Mouse (Mus musculus) forebrain, embryonic 14.5 days (tissue): Measurements from ENCODE around the gene Rnf113a2. TPM values are rescaled to one million over a fixed set of nuclear protein-coding genes. Genes with fewer than 3 reads are reported as not detected.

Experiments used
- ATAC-seq: fragments of 200-750 bp; cut with Nextera tagmentation; 2 replicates; pipeline ENCODE4 v1.8.0; 2017; ENCODE audit warnings: mild to moderate bottlenecking, moderate library complexity
- DNase-seq: peaks from one replicate; pipeline ENCODE4 v3.0.0-alpha.2; 2015; ENCODE audit warnings: low spot score
- H3K27ac ChIP-seq: fragments of 300-500 bp; sonication (generic); 2 replicates; pipeline ENCODE4 v1.5.1; 2014; ENCODE audit warnings: low read depth, mild to moderate bottlenecking, control low read depth, low read length, moderate library complexity
- H3K27me3 ChIP-seq: fragments of 300-500 bp; sonication (generic); replicated peaks from 2 replicates; pipeline ENCODE4 v1.6.1; 2014; ENCODE audit warnings: low read length, control low read depth, mixed read lengths; ENCODE audit not compliant: control insufficient read depth, insufficient read depth
- H3K36me3 ChIP-seq: fragments of 300-500 bp; sonication (generic); 2 replicates; pipeline ENCODE4 v1.6.1; 2014; ENCODE audit warnings: low read length, control low read depth; ENCODE audit not compliant: control insufficient read depth, insufficient read depth
- H3K4me1 ChIP-seq: fragments of 300-500 bp; sonication (generic); 2 replicates; pipeline ENCODE4 v1.6.1; 2014; ENCODE audit warnings: antibody characterized with exemption, low read length, control low read depth; ENCODE audit not compliant: control insufficient read depth, insufficient read depth
- H3K4me2 ChIP-seq: fragments of 300-500 bp; sonication (generic); 2 replicates; pipeline ENCODE4 v1.6.1; 2014; ENCODE audit warnings: mild to moderate bottlenecking, control low read depth, low read length
- H3K4me3 ChIP-seq: fragments of 300-500 bp; sonication (generic); 2 replicates; pipeline ENCODE4 v1.5.1; 2014; ENCODE audit warnings: low read depth, low read length, control low read depth
- H3K9ac ChIP-seq: fragments of 300-500 bp; sonication (generic); 2 replicates; pipeline ENCODE4 v1.6.1; 2014; ENCODE audit warnings: mild to moderate bottlenecking, low read length, control low read depth, moderate library complexity
- H3K9me3 ChIP-seq: fragments of 300-500 bp; sonication (generic); replicated peaks from 2 replicates; pipeline ENCODE4 v1.6.1; 2016; ENCODE audit warnings: low read length, control low read depth, mixed read lengths; ENCODE audit not compliant: control insufficient read depth
- WGBS: fragments of 180-500 bp; shearing (Covaris S2); extraction: QIAGEN DNeasy Blood & Tissue Kit; methylation state at CpG from one replicate; pipeline ENCODE4 v1.1.7; 2014; 5-methylcytosine and 5-hydroxymethylcytosine counted together
- polyA plus RNA-seq: library from polyadenylated mRNA; unstranded; fragments of >200 nt; fragmentation: Nextera tagmentation; extraction: Ambion mirVana; gene quantifications from 2 replicates; pipeline ENCODE4 v1.2.1, GENCODE M21; 2014

Rnf113a2 gene
- polyA plus RNA-seq, 1 experiment from 2014 or later = 30.4 TPM

GRCm38 (mm10) chr12:84390336-84390735, 26.7 kb upstream of the Rnf113a2 start:
- ATAC-seq (no peak), DNase-seq (no peak)
- Histone ChIP-seq H3K4me3 (no peak overlapping the region), H3K4me1 (no peaks in the 10 kb centered on the region), H3K9ac (no peak overlapping the region), H3K27ac (no peak overlapping the region), H3K9me3 (no peaks in the 10 kb centered on the region), H3K4me2 (no peak overlapping the region), H3K27me3 (no peaks in the 10 kb centered on the region), H3K36me3 (no peaks in the 10 kb centered on the region)
- WGBS = 88% methylated on average over 6 of the region's 6 CpGs

DNA sequence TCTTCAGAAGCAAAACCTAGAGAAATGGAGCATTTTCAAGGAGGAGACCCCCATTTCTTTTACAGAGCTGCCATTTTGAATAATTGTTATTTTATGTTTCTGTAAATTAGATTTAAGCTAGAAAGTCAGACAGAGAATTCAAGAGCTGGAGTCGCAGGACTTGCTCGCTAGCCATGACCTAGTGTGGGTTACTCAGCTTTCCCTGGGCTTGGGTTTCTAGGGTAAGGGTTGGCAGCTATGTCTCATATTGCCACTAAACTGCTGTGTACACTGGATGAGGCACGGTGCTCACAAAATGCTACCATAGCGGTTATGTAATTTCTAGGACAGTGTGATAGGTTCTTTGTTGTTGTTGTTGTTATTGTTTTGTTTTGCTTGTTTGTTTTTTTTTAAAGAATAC, 24.3 kb upstream of the Rnf113a2 start:
- H3K4me3 ChIP-seq = no peak overlapping the region
- no peak overlapping the region for H3K9ac ChIP-seq
- H3K4me1 ChIP-seq = no peaks in the 10 kb centered on the region
- H3K36me3 ChIP-seq = no peaks in the 10 kb centered on the region
- no peak for DNase-seq
- WGBS = over 99% methylated on average over 4 of the region's 4 CpGs
- no peak for ATAC-seq
- H3K9me3 ChIP-seq = no peaks in the 10 kb centered on the region
- no peak overlapping the region for H3K4me2 ChIP-seq
- no peaks in the 10 kb centered on the region for H3K27me3 ChIP-seq
- no peak overlapping the region for H3K27ac ChIP-seq

- DNase-seq = no peak
- Histone ChIP-seq H3K4me1 (no peaks in the 10 kb centered on the region), H3K9me3 (no peaks in the 10 kb centered on the region), H3K36me3 (no peaks in the 10 kb centered on the region), H3K27ac (no peak overlapping the region), H3K9ac (no peak overlapping the region), H3K4me3 (no peak overlapping the region), H3K4me2 (no peak overlapping the region), H3K27me3 (no peaks in the 10 kb centered on the region)
- no peak for ATAC-seq
- WGBS = 85% methylated on average over 5 of the region's 5 CpGs
Measured at GRCm38 (mm10) chr12:84393847-84394246, 23.1 kb upstream of the Rnf113a2 start.

DNA sequence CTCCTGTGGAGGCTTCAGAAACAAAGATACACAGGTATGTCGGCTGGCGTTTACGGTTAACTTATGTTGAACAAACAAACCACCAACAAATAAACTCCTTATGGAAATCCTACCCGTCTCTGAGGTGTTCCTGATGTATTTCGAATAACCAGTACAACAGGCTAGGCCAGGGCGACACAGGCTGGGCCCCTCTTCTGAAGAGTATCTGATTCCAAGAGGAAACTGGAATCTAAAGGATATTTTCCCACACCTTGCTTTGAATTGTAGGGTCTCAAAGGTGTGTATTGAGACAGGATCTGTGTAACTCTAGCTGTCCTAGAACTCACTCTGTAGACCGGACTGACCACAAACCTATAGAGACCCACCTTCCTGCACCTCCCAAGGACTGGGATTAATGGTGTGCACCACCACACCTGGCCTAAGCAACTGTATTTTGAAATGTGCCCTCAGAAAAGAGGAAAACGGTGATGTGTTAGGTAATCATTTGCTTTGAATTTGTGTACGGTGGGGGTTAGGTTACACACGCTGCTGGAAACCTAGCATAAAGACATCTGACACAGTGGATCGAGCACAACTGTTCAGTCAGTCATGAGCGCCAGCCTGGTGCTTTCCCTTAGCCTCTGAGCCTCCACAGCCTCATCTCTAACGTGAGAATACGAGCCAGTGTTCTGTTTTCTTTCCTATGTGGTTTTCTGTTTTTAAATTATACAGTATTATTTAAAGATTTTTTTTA, 19.9 kb upstream of the Rnf113a2 start:
- no peaks in the 10 kb centered on the region for H3K9me3 ChIP-seq
- H3K4me1 ChIP-seq = no peaks in the 10 kb centered on the region
- no peaks in the 10 kb centered on the region for H3K36me3 ChIP-seq
- H3K27ac ChIP-seq = no peak overlapping the region
- H3K4me2 ChIP-seq = no peak overlapping the region
- H3K9ac ChIP-seq = no peak overlapping the region
- no peaks in the 10 kb centered on the region for H3K27me3 ChIP-seq
- DNase-seq (no peak), ATAC-seq (no peak)
- H3K4me3 ChIP-seq = no peak overlapping the region
- WGBS = 90% methylated on average over 14 of the region's 14 CpGs

DNA sequence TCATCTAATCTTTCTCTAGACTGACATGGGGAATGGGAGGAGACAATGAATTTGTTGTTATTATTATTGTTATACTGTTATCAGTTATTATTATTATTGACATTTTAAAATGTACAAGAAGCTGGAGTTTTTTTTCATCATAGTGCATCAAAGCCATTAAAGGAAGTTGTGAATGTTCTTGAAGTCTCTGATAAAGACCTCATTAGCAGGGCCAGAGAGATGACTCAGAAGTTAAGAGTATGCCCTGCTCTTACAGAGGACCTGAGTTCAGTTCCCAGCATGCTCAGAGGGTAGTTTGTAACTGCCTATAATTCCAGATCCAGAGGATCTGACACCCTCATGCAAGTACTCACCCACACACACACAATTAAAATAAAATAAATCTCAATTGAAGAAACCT, 19.3 kb upstream of the Rnf113a2 start:
- no peaks in the 10 kb centered on the region for H3K27me3 ChIP-seq
- H3K9me3 ChIP-seq = no peaks in the 10 kb centered on the region
- H3K4me1 ChIP-seq = no peaks in the 10 kb centered on the region
- no peak overlapping the region for H3K27ac ChIP-seq
- no peak overlapping the region for H3K9ac ChIP-seq
- ATAC-seq (no peak), DNase-seq (no peak)
- no peak overlapping the region for H3K4me2 ChIP-seq
- H3K4me3 ChIP-seq = no peak overlapping the region
- no peaks in the 10 kb centered on the region for H3K36me3 ChIP-seq

- DNase-seq (no peak), ATAC-seq (no peak)
- Histone ChIP-seq H3K4me1 (no peaks in the 10 kb centered on the region), H3K4me3 (no peak overlapping the region), H3K4me2 (no peak overlapping the region), H3K9me3 (no peaks in the 10 kb centered on the region), H3K27me3 (no peaks in the 10 kb centered on the region), H3K27ac (no peak overlapping the region), H3K9ac (no peak overlapping the region), H3K36me3 (no peaks in the 10 kb centered on the region)
- WGBS = 91% methylated on average over 5 of the region's 5 CpGs
Measured at GRCm38 (mm10) chr12:84398629-84399028, 18.4 kb upstream of the Rnf113a2 start.

DNA sequence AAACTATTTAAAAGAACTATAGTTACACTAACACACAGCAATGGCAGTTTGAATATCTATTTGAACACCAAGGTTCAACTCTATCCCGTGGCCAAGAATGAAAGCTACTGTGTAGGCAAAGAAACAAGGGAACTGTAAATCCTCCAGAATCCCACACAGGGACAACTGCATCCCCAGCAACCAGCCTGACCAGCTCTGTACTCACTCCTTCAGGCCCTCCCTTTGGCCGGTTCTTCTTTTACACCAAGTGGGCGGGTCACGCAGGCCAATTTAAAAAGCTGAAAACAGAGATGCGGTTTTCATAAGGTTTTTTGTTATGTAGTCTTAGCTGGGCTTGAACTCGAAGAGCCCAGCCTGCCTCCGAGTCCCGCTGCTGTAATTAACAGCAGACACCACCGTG, 17.9 kb upstream of the Rnf113a2 start:
- H3K27me3 ChIP-seq = no peaks in the 10 kb centered on the region
- H3K9ac ChIP-seq = no peak overlapping the region
- no peak for ATAC-seq
- DNase-seq = no peak
- H3K36me3 ChIP-seq = no peaks in the 10 kb centered on the region
- no peaks in the 10 kb centered on the region for H3K9me3 ChIP-seq
- no peak overlapping the region for H3K4me2 ChIP-seq
- H3K27ac ChIP-seq = no peak overlapping the region
- WGBS = 78% methylated on average over 9 of the region's 9 CpGs
- no peak overlapping the region for H3K4me3 ChIP-seq
- H3K4me1 ChIP-seq = no peaks in the 10 kb centered on the region

DNA sequence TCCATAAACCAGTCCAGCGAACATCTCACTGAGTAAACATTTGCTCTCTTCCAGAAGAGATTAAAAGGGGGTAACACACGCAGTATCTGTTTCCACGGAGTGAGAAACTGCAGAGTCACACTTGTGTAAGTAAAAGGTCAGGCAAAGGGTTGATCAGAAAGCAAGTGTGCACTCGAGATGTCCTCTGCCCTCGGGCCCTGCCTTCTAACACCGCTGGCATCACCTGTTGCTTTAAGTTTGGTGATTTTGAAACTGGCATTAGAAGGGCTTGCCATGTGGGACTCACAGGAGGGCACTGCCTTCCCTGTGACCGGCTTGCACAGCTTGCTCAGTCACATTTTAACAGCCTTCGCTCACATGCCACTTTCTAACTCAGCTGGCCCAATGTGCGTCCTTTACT, 17.3 kb upstream of the Rnf113a2 start:
- Histone ChIP-seq H3K4me1 (no peaks in the 10 kb centered on the region), H3K4me3 (no peak overlapping the region), H3K9me3 (no peaks in the 10 kb centered on the region), H3K27me3 (no peaks in the 10 kb centered on the region), H3K9ac (no peak overlapping the region), H3K4me2 (no peak overlapping the region), H3K27ac (no peak overlapping the region), H3K36me3 (no peaks in the 10 kb centered on the region)
- no peak for ATAC-seq
- DNase-seq = no peak
- 84% methylated on average over 9 of the region's 9 CpGs for WGBS

GRCm38 (mm10) chr12:84400068-84400467, 16.9 kb upstream of the Rnf113a2 start:
- Histone ChIP-seq H3K9me3 (no peaks in the 10 kb centered on the region), H3K36me3 (no peaks in the 10 kb centered on the region), H3K4me2 (no peak overlapping the region), H3K4me3 (no peak overlapping the region), H3K27ac (no peak overlapping the region), H3K9ac (no peak overlapping the region), H3K4me1 (no peaks in the 10 kb centered on the region), H3K27me3 (no peaks in the 10 kb centered on the region)
- WGBS = 89% methylated on average over 3 of the region's 3 CpGs
- DNase-seq = no peak
- no peak for ATAC-seq
